Mouse (Mus musculus): ENCODE data around the gene Ubxn1.

- TF ChIP-seq MAX (IDR thresholded peaks at IDR 0.05) (no peak), CTCF (IDR thresholded peaks at IDR 0.05; ENCODE audit: control insufficient read depth, insufficient read depth, insufficient read length) (no peak), MYOD1 (IDR thresholded peaks at IDR 0.05; ENCODE audit: control insufficient read depth, insufficient read length, low read depth) (no peak)
Observed at GRCm38 (mm10) chr19:8859018-8859417, 12.3 kb upstream of the Ubxn1 start.

All from C2C12 (cell line).